Mouse (Mus musculus): ENCODE results near the gene Unc5b. TPM values are rescaled to one million over a fixed set of nuclear protein-coding genes. Genes with fewer than 3 reads are reported as not detected.

Unc5b gene
- polyA plus RNA-seq, 1 experiment = 1.1 TPM

DNA sequence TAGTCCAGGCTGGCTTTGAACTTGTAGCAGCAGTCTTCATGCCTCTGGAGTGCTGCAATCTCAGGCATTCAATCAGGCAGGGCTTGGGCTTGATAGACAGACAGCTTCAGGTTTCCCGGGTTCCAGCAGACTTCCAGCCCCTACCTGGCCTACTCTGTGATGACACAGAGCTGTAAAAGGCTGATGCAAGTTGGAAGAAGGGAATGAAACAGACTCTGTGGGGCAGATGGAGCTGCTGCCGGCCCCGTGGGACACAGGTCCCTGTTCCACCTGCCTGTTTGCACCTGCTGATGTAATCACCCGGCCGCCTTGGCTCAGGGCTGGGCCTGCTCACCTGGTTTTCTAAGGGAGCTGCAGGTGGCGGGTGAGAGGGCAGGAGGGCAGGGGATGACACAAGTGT lies 40.5 kb downstream of the Unc5b start:
- TF ChIP-seq POLR2A (IDR thresholded peaks at IDR 0.05; ENCODE audit: borderline replicate concordance, control insufficient read depth, low read depth, low read length) = no peak
- no peak for TF ChIP-seq CTCF (IDR thresholded peaks at IDR 0.05; ENCODE audit: control insufficient read depth, insufficient read depth, low read length)
- no peak overlapping the region for H3K4me3 ChIP-seq (replicated peaks; ENCODE audit: control insufficient read depth, low read depth, low read length)
- WGBS = 78% methylated on average over 6 of the region's 6 CpGs
- H3K27ac ChIP-seq (ENCODE audit: control insufficient read depth, insufficient read depth, low read depth, low read length, poor library complexity) = no peak overlapping the region
- no peaks in the 10 kb centered on the region for H3K4me1 ChIP-seq (ENCODE audit: control insufficient read depth, insufficient read depth, low read length)

DNA sequence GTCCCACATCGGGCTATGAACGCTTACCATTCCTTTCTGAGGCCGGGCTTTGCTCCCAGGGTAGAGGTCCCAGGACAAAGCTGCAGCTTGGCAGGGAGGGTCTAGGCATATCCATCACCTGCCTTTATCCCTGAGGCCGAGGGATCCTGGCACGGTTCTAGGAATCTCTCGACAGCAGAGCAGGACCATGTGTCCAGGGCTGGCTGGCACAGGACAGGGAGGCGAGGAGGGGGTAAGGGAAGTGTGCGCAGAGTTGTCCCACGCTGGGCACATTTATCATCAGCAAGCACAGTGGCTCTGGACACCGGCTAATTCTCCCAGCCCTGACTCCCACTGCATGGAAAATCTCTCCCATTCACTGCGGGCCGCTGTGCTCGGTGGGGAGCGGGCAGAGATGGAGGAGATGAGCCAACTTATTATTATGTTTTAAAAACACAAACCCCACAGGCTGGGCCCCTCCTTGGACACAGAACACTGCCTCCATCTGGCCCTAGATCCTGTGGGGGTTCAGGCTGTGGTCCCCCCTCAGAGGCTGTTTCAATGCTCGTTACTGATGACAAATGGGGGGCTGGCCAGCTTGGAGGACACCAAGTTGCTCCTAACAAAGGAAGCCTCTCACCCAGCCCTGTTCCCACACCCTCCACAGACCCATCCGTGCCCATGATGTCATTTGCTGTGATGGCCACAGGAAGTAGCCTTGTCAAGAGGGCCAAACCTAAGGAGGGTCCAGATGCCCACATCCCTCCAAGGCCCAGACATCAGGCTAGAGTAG lies 43.9 kb downstream of the Unc5b start:
- Histone ChIP-seq H3K4me3 (replicated peaks; ENCODE audit: control insufficient read depth, low read depth, low read length) (no peak overlapping the region), H3K27ac (ENCODE audit: control insufficient read depth, insufficient read depth, low read depth, low read length, poor library complexity) (no peak overlapping the region), H3K4me1 (ENCODE audit: control insufficient read depth, insufficient read depth, low read length) (no peaks in the 10 kb centered on the region)
- WGBS = 80% methylated on average over 16 of the region's 16 CpGs
- TF ChIP-seq POLR2A (IDR thresholded peaks at IDR 0.05; ENCODE audit: borderline replicate concordance, control insufficient read depth, low read depth, low read length) = no peak
- TF ChIP-seq CTCF (IDR thresholded peaks at IDR 0.05; ENCODE audit: control insufficient read depth, insufficient read depth, low read length) = no peak

DNA sequence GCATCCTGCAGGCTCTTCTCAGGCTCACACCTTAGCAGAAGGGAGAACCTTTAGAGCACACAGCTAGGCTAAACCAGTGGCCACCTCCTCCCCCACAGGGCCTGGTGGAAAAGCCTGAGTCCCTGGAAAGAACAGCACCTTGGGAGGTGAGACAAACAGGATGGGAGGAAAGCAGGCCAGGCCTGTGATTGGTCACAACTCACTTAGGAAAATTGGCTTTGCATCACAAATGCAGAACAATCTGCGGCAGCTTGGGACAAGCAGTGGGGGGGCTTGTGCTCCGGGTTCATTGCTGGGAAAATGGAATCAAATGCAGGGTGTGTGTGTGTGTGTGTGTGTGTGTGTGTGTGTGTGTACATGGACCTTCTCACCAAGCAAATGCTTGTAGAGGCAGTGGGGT lies 47.8 kb downstream of the Unc5b start:
- TF ChIP-seq CTCF (IDR thresholded peaks at IDR 0.05; ENCODE audit: control insufficient read depth, insufficient read depth, low read length) = no peak
- no peak for TF ChIP-seq POLR2A (IDR thresholded peaks at IDR 0.05; ENCODE audit: borderline replicate concordance, control insufficient read depth, low read depth, low read length)
- H3K27ac ChIP-seq (ENCODE audit: control insufficient read depth, insufficient read depth, low read depth, low read length, poor library complexity) = no peak overlapping the region
- no peak overlapping the region for H3K4me3 ChIP-seq (replicated peaks; ENCODE audit: control insufficient read depth, low read depth, low read length)
- no peaks in the 10 kb centered on the region for H3K4me1 ChIP-seq (ENCODE audit: control insufficient read depth, insufficient read depth, low read length)
- WGBS = 72% methylated on average over 2 of the region's 2 CpGs

DNA sequence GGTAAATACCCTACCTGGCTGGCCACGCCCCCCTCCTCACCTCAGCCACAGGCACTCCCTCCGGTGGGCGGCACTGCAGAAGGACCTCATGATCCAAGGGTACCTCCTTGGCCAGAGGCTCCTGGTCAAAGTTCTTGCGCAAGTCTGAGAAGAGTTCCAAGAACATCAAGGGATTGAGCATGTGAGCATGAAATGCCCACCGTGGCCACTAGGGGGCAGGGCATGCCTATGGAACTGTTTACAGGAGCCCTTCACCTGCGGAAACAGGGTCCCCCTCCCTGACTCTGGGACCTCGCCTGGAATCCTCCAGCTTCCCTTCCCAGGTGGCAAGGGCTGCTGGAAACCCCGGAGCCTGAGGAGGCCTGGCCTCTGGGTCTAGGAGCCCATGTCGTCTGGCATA lies 51.8 kb downstream of the Unc5b start:
- H3K4me3 ChIP-seq (replicated peaks; ENCODE audit: control insufficient read depth, low read depth, low read length) = no peak overlapping the region
- 15% methylated on average over 9 of the region's 9 CpGs for WGBS
- TF ChIP-seq CTCF (IDR thresholded peaks at IDR 0.05; ENCODE audit: control insufficient read depth, insufficient read depth, low read length) (peak; percentile 91), POLR2A (IDR thresholded peaks at IDR 0.05; ENCODE audit: borderline replicate concordance, control insufficient read depth, low read depth, low read length) (no peak)
- no peak overlapping the region for H3K27ac ChIP-seq (ENCODE audit: control insufficient read depth, insufficient read depth, low read depth, low read length, poor library complexity)
- H3K4me1 ChIP-seq (ENCODE audit: control insufficient read depth, insufficient read depth, low read length) = no peaks in the 10 kb centered on the region

DNA sequence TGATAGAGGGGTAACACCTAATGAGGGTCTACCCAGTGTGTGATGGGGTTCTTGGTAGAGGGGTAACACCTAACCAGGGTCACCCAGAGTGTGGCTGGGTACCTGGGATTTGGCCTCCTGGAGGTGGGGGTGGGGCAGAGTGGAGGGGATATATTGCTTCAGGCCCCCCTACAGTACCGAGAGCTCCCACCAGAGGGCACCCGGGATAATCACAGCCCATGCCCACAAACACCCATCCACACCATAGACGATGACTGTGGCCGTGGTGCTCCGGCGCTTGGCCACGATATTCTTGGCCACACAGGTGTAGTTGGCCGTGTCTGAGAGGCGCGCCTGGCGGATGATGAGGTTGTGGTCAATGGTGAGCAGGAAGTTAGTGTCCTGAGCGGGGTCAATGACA lies 52.8 kb downstream of the Unc5b start:
- TF ChIP-seq CTCF (IDR thresholded peaks at IDR 0.05; ENCODE audit: control insufficient read depth, insufficient read depth, low read length) (peak; percentile 42; the same call in 1 of the 2 replicates), POLR2A (IDR thresholded peaks at IDR 0.05; ENCODE audit: borderline replicate concordance, control insufficient read depth, low read depth, low read length) (no peak)
- H3K4me1 ChIP-seq (ENCODE audit: control insufficient read depth, insufficient read depth, low read length) = no peaks in the 10 kb centered on the region
- H3K4me3 ChIP-seq (replicated peaks; ENCODE audit: control insufficient read depth, low read depth, low read length) = no peak overlapping the region
- 47% methylated on average over 12 of the region's 12 CpGs for WGBS
- no peak overlapping the region for H3K27ac ChIP-seq (ENCODE audit: control insufficient read depth, insufficient read depth, low read depth, low read length, poor library complexity)

DNA sequence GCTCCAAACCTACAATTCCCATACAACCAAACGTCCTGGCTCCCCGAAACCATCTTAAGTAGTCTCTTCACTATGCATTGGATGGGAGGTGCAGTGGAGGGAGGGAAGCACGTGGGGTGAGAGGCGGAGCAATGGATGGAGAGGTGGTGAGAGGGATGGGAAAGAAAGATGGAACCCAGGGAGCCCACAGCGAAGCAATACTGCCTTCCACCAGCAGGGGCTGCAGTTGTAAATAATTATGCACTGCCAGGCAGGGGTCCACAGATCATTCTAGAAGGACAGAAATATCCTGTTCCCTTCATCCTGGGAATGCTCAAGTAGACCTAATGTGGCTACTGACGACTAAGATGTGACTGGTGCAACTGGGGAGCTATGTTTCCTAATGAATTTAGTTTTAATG lies 55.9 kb downstream of the Unc5b start:
- H3K27ac ChIP-seq (ENCODE audit: control insufficient read depth, insufficient read depth, low read depth, low read length, poor library complexity) = no peak overlapping the region
- no peak overlapping the region for H3K4me3 ChIP-seq (replicated peaks; ENCODE audit: control insufficient read depth, low read depth, low read length)
- TF ChIP-seq POLR2A (IDR thresholded peaks at IDR 0.05; ENCODE audit: borderline replicate concordance, control insufficient read depth, low read depth, low read length) (no peak), CTCF (IDR thresholded peaks at IDR 0.05; ENCODE audit: control insufficient read depth, insufficient read depth, low read length) (peak; percentile 45; the same call in 1 of the 2 replicates)
- H3K4me1 ChIP-seq (ENCODE audit: control insufficient read depth, insufficient read depth, low read length) = no peaks in the 10 kb centered on the region
- 75% methylated on average over 6 of the region's 6 CpGs for WGBS

DNA sequence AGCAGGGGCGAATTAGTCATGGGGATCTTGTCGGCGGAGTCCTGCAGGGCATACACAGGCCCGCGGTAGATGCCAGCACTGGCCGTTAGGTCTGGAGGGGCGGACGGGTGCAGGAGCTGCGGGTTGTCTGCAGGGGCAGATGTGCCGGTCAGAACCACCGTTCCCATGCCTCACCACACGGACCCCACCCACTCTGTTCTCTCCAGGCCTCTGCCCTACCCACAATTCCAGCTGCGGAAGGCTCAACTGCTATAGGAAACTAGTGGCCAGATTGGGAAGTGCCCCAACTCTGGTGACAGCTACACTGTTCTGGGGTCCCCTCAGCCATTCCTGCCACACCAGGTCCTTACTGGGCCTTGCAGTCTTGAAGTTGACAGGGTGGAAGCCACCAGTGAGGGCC lies 56.8 kb downstream of the Unc5b start:
- 93% methylated on average over 13 of the region's 13 CpGs for WGBS
- no peaks in the 10 kb centered on the region for H3K4me1 ChIP-seq (ENCODE audit: control insufficient read depth, insufficient read depth, low read length)
- no peak overlapping the region for H3K4me3 ChIP-seq (replicated peaks; ENCODE audit: control insufficient read depth, low read depth, low read length)
- TF ChIP-seq POLR2A (IDR thresholded peaks at IDR 0.05; ENCODE audit: borderline replicate concordance, control insufficient read depth, low read depth, low read length) = no peak
- no peak for TF ChIP-seq CTCF (IDR thresholded peaks at IDR 0.05; ENCODE audit: control insufficient read depth, insufficient read depth, low read length)
- H3K27ac ChIP-seq (ENCODE audit: control insufficient read depth, insufficient read depth, low read depth, low read length, poor library complexity) = no peak overlapping the region

DNA sequence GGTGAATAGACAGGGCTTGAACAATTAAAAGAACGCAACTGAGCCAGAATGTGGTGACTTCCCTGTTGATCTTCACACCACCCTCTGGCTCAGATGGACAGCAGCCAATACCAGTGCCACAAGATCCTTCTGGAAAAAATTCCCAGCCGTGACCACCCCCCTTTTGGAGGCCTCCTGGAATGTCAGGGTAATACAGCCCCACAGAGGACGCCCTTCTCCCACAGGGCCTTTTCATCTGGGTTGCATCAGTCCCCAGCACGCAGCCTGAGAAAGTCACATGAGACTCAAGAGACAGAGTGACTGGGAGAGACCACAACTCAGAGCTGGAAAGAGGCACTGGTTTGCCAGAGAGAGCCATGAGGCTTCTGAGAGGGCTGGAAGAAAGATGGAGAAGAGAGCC lies 60.5 kb downstream of the Unc5b start:
- Histone ChIP-seq H3K27ac (ENCODE audit: control insufficient read depth, insufficient read depth, low read depth, low read length, poor library complexity) (no peak overlapping the region), H3K4me3 (replicated peaks; ENCODE audit: control insufficient read depth, low read depth, low read length) (no peak overlapping the region)

More for the DNA sequence above, 60.5 kb downstream of the Unc5b start:
- TF ChIP-seq POLR2A (IDR thresholded peaks at IDR 0.05; ENCODE audit: borderline replicate concordance, control insufficient read depth, low read depth, low read length) (no peak), CTCF (IDR thresholded peaks at IDR 0.05; ENCODE audit: control insufficient read depth, insufficient read depth, low read length) (no peak)
- no peaks in the 10 kb centered on the region for H3K4me1 ChIP-seq (ENCODE audit: control insufficient read depth, insufficient read depth, low read length)
- WGBS = 74% methylated on average over 4 of the region's 4 CpGs
